Mouse (Mus musculus) common myeloid progenitor, adult 5-6 weeks (primary cell): ENCODE results near the gene Cwc22. TPM values are rescaled to one million over a fixed set of nuclear protein-coding genes. Genes with fewer than 3 reads are reported as not detected.

Experiments used
- ATAC-seq: replicated peaks from 2 replicates; pipeline ENCODE4 v1.8.0; 2016; ENCODE audit warnings: low read depth, mild to moderate bottlenecking, moderate TSS enrichment, inconsistent platforms; ENCODE audit not compliant: poor library complexity, severe bottlenecking
- total RNA-seq: library from RNA; stranded (forward); fragments of 200-1000, 187-1606 nt; gene quantifications from 2 replicates; pipeline ENCODE4 v1.2.3, GENCODE M21; 2017

Gene Cwc22
- total RNA-seq, 1 experiment from 2014 or later, result 105 TPM

- ATAC-seq, result no peak
Measured at GRCm38 (mm10) chr2:77971361-77971760, 25.2 kb upstream of the Cwc22 start.

GRCm38 (mm10) chr2:77970556-77970955 is 24.4 kb upstream of the Cwc22 start:
- ATAC-seq, result no peak

GRCm38 (mm10) chr2:77969956-77970355 is 23.8 kb upstream of the Cwc22 start:
- ATAC-seq, result no peak

GRCm38 (mm10) chr2:77962450-77963193 is 16.4 kb upstream of the Cwc22 start:
- no peak for ATAC-seq

- no peak for ATAC-seq
Measured at GRCm38 (mm10) chr2:77961256-77961655, 15.1 kb upstream of the Cwc22 start.

GRCm38 (mm10) chr2:77960711-77961110 is 14.5 kb upstream of the Cwc22 start:
- ATAC-seq, result no peak

- no peak for ATAC-seq
Measured at GRCm38 (mm10) chr2:77959341-77959740, 13.2 kb upstream of the Cwc22 start.

- no peak for ATAC-seq
Measured at GRCm38 (mm10) chr2:77951415-77951913, 5.3 kb upstream of the Cwc22 start.

- no peak for ATAC-seq
Measured at GRCm38 (mm10) chr2:77950111-77950510, 3.9 kb upstream of the Cwc22 start.

- no peak for ATAC-seq
Measured at GRCm38 (mm10) chr2:77949521-77949920, 3.3 kb upstream of the Cwc22 start.

GRCm38 (mm10) chr2:77948921-77949320 is 2.7 kb upstream of the Cwc22 start:
- ATAC-seq, result no peak

- no peak for ATAC-seq
Measured at GRCm38 (mm10) chr2:77948126-77948525, 2.0 kb upstream of the Cwc22 start.

- no peak for ATAC-seq
Measured at GRCm38 (mm10) chr2:77947161-77947870, 1.1 kb upstream of the Cwc22 start.

- ATAC-seq, result no peak
Measured at GRCm38 (mm10) chr2:77944860-77945595, 1.1 kb downstream of the Cwc22 start.

- no peak for ATAC-seq
Measured at GRCm38 (mm10) chr2:77944281-77944680, 1.9 kb downstream of the Cwc22 start.

GRCm38 (mm10) chr2:77941944-77942343 is 4.2 kb downstream of the Cwc22 start:
- ATAC-seq, result no peak

GRCm38 (mm10) chr2:77938317-77938716 is 7.9 kb downstream of the Cwc22 start:
- ATAC-seq, result no peak

GRCm38 (mm10) chr2:77937818-77938217 is 8.4 kb downstream of the Cwc22 start:
- no peak for ATAC-seq

- ATAC-seq, result no peak
Measured at GRCm38 (mm10) chr2:77934138-77934537, 12.0 kb downstream of the Cwc22 start.

- no peak for ATAC-seq
Measured at GRCm38 (mm10) chr2:77933630-77934029, 12.5 kb downstream of the Cwc22 start.

GRCm38 (mm10) chr2:77931958-77932357 is 14.2 kb downstream of the Cwc22 start:
- ATAC-seq, result no peak
